Mouse (Mus musculus): ENCODE data around the gene Mecp2.

GRCm38 (mm10) chrX:74030000-74030399, 105.2 kb downstream of the Mecp2 start:
- TF ChIP-seq CTCF (IDR thresholded peaks at IDR 0.05; ENCODE audit: low read depth) = no peak
- no peak for TF ChIP-seq EP300 (IDR thresholded peaks at IDR 0.05; ENCODE audit: low read depth)
